Mouse (Mus musculus): ENCODE results near the gene Map7. TPM values are rescaled to one million over a fixed set of nuclear protein-coding genes. Genes with fewer than 3 reads are reported as not detected.
A peak's percentile ranks its signal among the peaks of the same experiment; 100 is the strongest.

The Map7 gene
- polyA plus RNA-seq, 1 experiment from 2014 or later: 12.3 TPM

- H3K4me2 ChIP-seq (replicated peaks): no peak overlapping the region
- no peak overlapping the region for H3K27ac ChIP-seq
- H3K36me3 ChIP-seq: no peaks in the 10 kb centered on the region
- no peaks in the 10 kb centered on the region for H3K27me3 ChIP-seq
- H3K4me3 ChIP-seq: no peak overlapping the region
- H3K9me3 ChIP-seq (replicated peaks): no peaks in the 10 kb centered on the region
- H3K9ac ChIP-seq: no peak overlapping the region
- 50% methylated on average over 4 of the region's 4 CpGs for WGBS
- 0 out of 2 replicates have a peak, but pooled peaks cover 2% of the 10 kb centered on the region for H3K4me1 ChIP-seq
- peak; percentile 52 for ATAC-seq (ENCODE audit: low FRiP score)
Observed at GRCm38 (mm10) chr10:20125226-20125625, 23.0 kb upstream of the Map7 start.

- Histone ChIP-seq H3K4me2 (replicated peaks) (no peak overlapping the region), H3K9ac (no peak overlapping the region), H3K4me1 (no peaks in the 10 kb centered on the region), H3K27ac (no peak overlapping the region), H3K9me3 (replicated peaks) (no peaks in the 10 kb centered on the region), H3K4me3 (no peak overlapping the region), H3K27me3 (no peaks in the 10 kb centered on the region), H3K36me3 (no peaks in the 10 kb centered on the region)
- 90% methylated on average over 12 of the region's 12 CpGs for WGBS
- ATAC-seq (ENCODE audit: low FRiP score): no peak
Observed at GRCm38 (mm10) chr10:20132933-20133652, 15.2 kb upstream of the Map7 start.

- 82% methylated on average over 15 of the region's 15 CpGs for WGBS
- Histone ChIP-seq H3K9me3 (replicated peaks) (no peaks in the 10 kb centered on the region), H3K27ac (no peak overlapping the region), H3K4me2 (replicated peaks) (no peak overlapping the region), H3K4me1 (no peaks in the 10 kb centered on the region), H3K9ac (no peak overlapping the region), H3K4me3 (no peak overlapping the region), H3K36me3 (no peaks in the 10 kb centered on the region), H3K27me3 (no peaks in the 10 kb centered on the region)
- no peak for ATAC-seq (ENCODE audit: low FRiP score)
Observed at GRCm38 (mm10) chr10:20135350-20136058, 12.8 kb upstream of the Map7 start.

GRCm38 (mm10) chr10:20136505-20136904 is 11.8 kb upstream of the Map7 start:
- ATAC-seq (ENCODE audit: low FRiP score): no peak
- no peaks in the 10 kb centered on the region for H3K27me3 ChIP-seq
- H3K9ac ChIP-seq: no peak overlapping the region
- H3K27ac ChIP-seq: no peak overlapping the region
- no peak overlapping the region for H3K4me3 ChIP-seq
- H3K36me3 ChIP-seq: no peaks in the 10 kb centered on the region
- H3K9me3 ChIP-seq (replicated peaks): no peaks in the 10 kb centered on the region
- H3K4me1 ChIP-seq: no peaks in the 10 kb centered on the region
- no peak overlapping the region for H3K4me2 ChIP-seq (replicated peaks)
- 90% methylated on average over 1 of the region's 1 CpGs for WGBS

GRCm38 (mm10) chr10:20141376-20141775 is 6.9 kb upstream of the Map7 start:
- Histone ChIP-seq H3K9ac (no peak overlapping the region), H3K4me2 (replicated peaks) (peak overlapping the region; percentile 9; the same call in 1 of the 2 replicates), H3K4me3 (no peak overlapping the region), H3K27me3 (peaks cover 2% of the 10 kb centered on the region; the same call in 1 of the 2 replicates), H3K36me3 (no peaks in the 10 kb centered on the region), H3K27ac (no peak overlapping the region), H3K9me3 (replicated peaks) (no peaks in the 10 kb centered on the region), H3K4me1 (no peaks in the 10 kb centered on the region)
- ATAC-seq (ENCODE audit: low FRiP score): no peak
- WGBS: 41% methylated on average over 17 of the region's 17 CpGs

GRCm38 (mm10) chr10:20148773-20149120 is 476 bp downstream of the Map7 start:
- peak; percentile 80 for ATAC-seq (ENCODE audit: low FRiP score)
- Histone ChIP-seq H3K4me3 (peak overlapping the region; percentile 75), H3K4me1 (peaks cover 9% of the 10 kb centered on the region), H3K27me3 (peaks cover 45% of the 10 kb centered on the region), H3K4me2 (replicated peaks) (peak overlapping the region; percentile 96), H3K9me3 (replicated peaks) (no peaks in the 10 kb centered on the region), H3K36me3 (no peaks in the 10 kb centered on the region), H3K9ac (peak overlapping the region; percentile 58), H3K27ac (no peak overlapping the region)
- 0% methylated on average over 18 of the region's 58 CpGs for WGBS

GRCm38 (mm10) chr10:20149121-20149834 is 1.0 kb downstream of the Map7 start:
- peaks cover 9% of the 10 kb centered on the region for H3K4me1 ChIP-seq
- peak overlapping the region; percentile 75 for H3K4me3 ChIP-seq
- H3K9me3 ChIP-seq (replicated peaks): no peaks in the 10 kb centered on the region
- peak; percentile 78 for ATAC-seq (ENCODE audit: low FRiP score)
- under 1% methylated on average over 69 of the region's 74 CpGs for whole genome bisulfite sequencing
- H3K4me2 ChIP-seq (replicated peaks): peak overlapping the region; percentile 96
- peak overlapping the region; percentile 58 for H3K9ac ChIP-seq
- H3K27me3 ChIP-seq: peaks cover 45% of the 10 kb centered on the region
- H3K27ac ChIP-seq: no peak overlapping the region
- H3K36me3 ChIP-seq: no peaks in the 10 kb centered on the region

GRCm38 (mm10) chr10:20149835-20150355 is 1.6 kb downstream of the Map7 start:
- peak overlapping the region; percentile 58; the same call in 1 of the 2 replicates for H3K9ac ChIP-seq
- ATAC-seq (ENCODE audit: low FRiP score): no peak

GRCm38 (mm10) chr10:20152131-20152530 is 3.9 kb downstream of the Map7 start:
- 98% methylated on average over 1 of the region's 1 CpGs for WGBS
- no peak overlapping the region for H3K4me2 ChIP-seq (replicated peaks)
- peaks cover 9% of the 10 kb centered on the region for H3K4me1 ChIP-seq
- no peak overlapping the region for H3K27ac ChIP-seq
- H3K27me3 ChIP-seq: peaks cover 38% of the 10 kb centered on the region
- H3K4me3 ChIP-seq: no peak overlapping the region
- no peak for ATAC-seq (ENCODE audit: low FRiP score)
- H3K9ac ChIP-seq: no peak overlapping the region
- no peaks in the 10 kb centered on the region for H3K36me3 ChIP-seq
- H3K9me3 ChIP-seq (replicated peaks): no peaks in the 10 kb centered on the region

More at GRCm38 (mm10) chr10:20149835-20150355, 1.6 kb downstream of the Map7 start:
- WGBS: 3% methylated on average over 13 of the region's 13 CpGs
- peaks cover 9% of the 10 kb centered on the region for H3K4me1 ChIP-seq
- H3K36me3 ChIP-seq: no peaks in the 10 kb centered on the region
- H3K9me3 ChIP-seq (replicated peaks): no peaks in the 10 kb centered on the region
- H3K4me3 ChIP-seq: peak overlapping the region; percentile 75
- no peak overlapping the region for H3K27ac ChIP-seq
- H3K27me3 ChIP-seq: peaks cover 47% of the 10 kb centered on the region
- H3K4me2 ChIP-seq (replicated peaks): peak overlapping the region; percentile 96

- Histone ChIP-seq H3K4me3 (no peak overlapping the region), H3K4me2 (replicated peaks) (no peak overlapping the region), H3K9me3 (replicated peaks) (no peaks in the 10 kb centered on the region), H3K4me1 (peaks cover 6% of the 10 kb centered on the region), H3K9ac (no peak overlapping the region), H3K27me3 (peaks cover 24% of the 10 kb centered on the region), H3K27ac (no peak overlapping the region), H3K36me3 (no peaks in the 10 kb centered on the region)
- ATAC-seq (ENCODE audit: low FRiP score): no peak
- 17% methylated on average over 2 of the region's 2 CpGs for WGBS
Observed at GRCm38 (mm10) chr10:20153507-20153906, 5.2 kb downstream of the Map7 start.

- H3K36me3 ChIP-seq: no peaks in the 10 kb centered on the region
- ATAC-seq (ENCODE audit: low FRiP score): no peak
- H3K4me1 ChIP-seq: no peaks in the 10 kb centered on the region
- no peak overlapping the region for H3K9ac ChIP-seq
- no peak overlapping the region for H3K27ac ChIP-seq
- WGBS: 74% methylated on average over 7 of the region's 7 CpGs
- H3K4me3 ChIP-seq: no peak overlapping the region
- peaks cover 9% of the 10 kb centered on the region for H3K27me3 ChIP-seq
- no peak overlapping the region for H3K4me2 ChIP-seq (replicated peaks)
- H3K9me3 ChIP-seq (replicated peaks): no peaks in the 10 kb centered on the region
Observed at GRCm38 (mm10) chr10:20155401-20155800, 7.1 kb downstream of the Map7 start.

Measured in hindbrain, embryonic 12.5 days (tissue).